Mouse (Mus musculus) limb, embryonic 12.5 days (tissue): ENCODE results near the gene Tinagl1. TPM values are rescaled to one million over a fixed set of nuclear protein-coding genes. Genes with fewer than 3 reads are reported as not detected.

ENCODE experiments used
- ATAC-seq: fragments of 200-750 bp; cut with Nextera tagmentation; 2 replicates; pipeline ENCODE4 v1.8.0; 2017; ENCODE audit warnings: low read depth, moderate TSS enrichment; ENCODE audit not compliant: insufficient number of reproducible peaks, insufficient read depth, low FRiP score, low TSS enrichment
- H3K27ac ChIP-seq: fragments of 300-500 bp; sonication (generic); 2 replicates; pipeline ENCODE4 v1.5.1; 2016; ENCODE audit warnings: mild to moderate bottlenecking, moderate library complexity
- H3K27me3 ChIP-seq: fragments of 300-500 bp; sonication (generic); 2 replicates; pipeline ENCODE4 v1.6.1; 2016; ENCODE audit warnings: mild to moderate bottlenecking, moderate library complexity
- H3K36me3 ChIP-seq: fragments of 300-500 bp; sonication (generic); 2 replicates; pipeline ENCODE4 v1.6.1; 2016; ENCODE audit warnings: mild to moderate bottlenecking, moderate library complexity
- H3K4me1 ChIP-seq: fragments of 300-500 bp; sonication (generic); replicated peaks from 2 replicates; pipeline ENCODE4 v1.6.1; 2016
- H3K4me2 ChIP-seq: fragments of 300-500 bp; sonication (generic); 2 replicates; pipeline ENCODE4 v1.6.1; 2016; ENCODE audit warnings: mild to moderate bottlenecking, moderate library complexity
- H3K4me3 ChIP-seq: fragments of 300-500 bp; sonication (generic); replicated peaks from 2 replicates; pipeline ENCODE4 v1.5.1; 2016; ENCODE audit warnings: mild to moderate bottlenecking
- H3K9ac ChIP-seq: fragments of 300-500 bp; sonication (generic); replicated peaks from 2 replicates; pipeline ENCODE4 v1.6.1; 2016; ENCODE audit warnings: mild to moderate bottlenecking, moderate library complexity
- H3K9me3 ChIP-seq: fragments of 300-500 bp; sonication (generic); 2 replicates; pipeline ENCODE4 v1.6.1; 2016; ENCODE audit warnings: mild to moderate bottlenecking, moderate library complexity
- WGBS: fragments of 180-500 bp; shearing (Covaris S2); methylation state at CpG from one replicate; pipeline ENCODE4 v1.1.7; 2016; 5-methylcytosine and 5-hydroxymethylcytosine counted together
- polyA plus RNA-seq: library from polyadenylated mRNA; unstranded; fragments of >200 nt; fragmentation: Nextera tagmentation; extraction: Ambion mirVana; gene quantifications from 2 replicates; pipeline ENCODE4 v1.2.1, GENCODE M21; 2016

Gene Tinagl1
- polyA plus RNA-seq, 1 experiment from 2014 or later, result 7.8 TPM

GRCm38 (mm10) chr4:130177536-130177935 lies 2.6 kb upstream of the Tinagl1 start:
- Histone ChIP-seq H3K4me3 (no peak overlapping the region), H3K27me3 (peaks cover 33% of the 10 kb centered on the region), H3K9ac (no peak overlapping the region), H3K4me1 (peaks cover 35% of the 10 kb centered on the region), H3K36me3 (no peaks in the 10 kb centered on the region), H3K27ac (no peak overlapping the region), H3K9me3 (no peaks in the 10 kb centered on the region), H3K4me2 (no peak overlapping the region)
- no peak for ATAC-seq
- WGBS, result 60% methylated on average over 7 of the region's 7 CpGs

GRCm38 (mm10) chr4:130177087-130177486 lies 2.2 kb upstream of the Tinagl1 start:
- WGBS, result 71% methylated on average over 4 of the region's 4 CpGs

GRCm38 (mm10) chr4:130176156-130176720 lies 1.3 kb upstream of the Tinagl1 start:
- no peak overlapping the region for H3K9ac ChIP-seq
- no peak for ATAC-seq
- H3K27ac ChIP-seq, result no peak overlapping the region
- H3K27me3 ChIP-seq, result peaks cover 33% of the 10 kb centered on the region
- no peak overlapping the region for H3K4me3 ChIP-seq
- H3K9me3 ChIP-seq, result no peaks in the 10 kb centered on the region
- 76% methylated on average over 5 of the region's 5 CpGs for WGBS
- H3K4me2 ChIP-seq, result no peak overlapping the region
- no peaks in the 10 kb centered on the region for H3K36me3 ChIP-seq
- H3K4me1 ChIP-seq, result peaks cover 48% of the 10 kb centered on the region

More at GRCm38 (mm10) chr4:130177087-130177486, 2.2 kb upstream of the Tinagl1 start:
- no peaks in the 10 kb centered on the region for H3K9me3 ChIP-seq
- peaks cover 33% of the 10 kb centered on the region for H3K27me3 ChIP-seq
- no peaks in the 10 kb centered on the region for H3K36me3 ChIP-seq
- no peak for ATAC-seq
- H3K27ac ChIP-seq, result no peak overlapping the region
- H3K4me2 ChIP-seq, result no peak overlapping the region
- peaks cover 40% of the 10 kb centered on the region for H3K4me1 ChIP-seq
- H3K9ac ChIP-seq, result no peak overlapping the region
- no peak overlapping the region for H3K4me3 ChIP-seq

- WGBS, result 3% methylated on average over 25 of the region's 25 CpGs
- no peak overlapping the region for H3K27ac ChIP-seq
- H3K36me3 ChIP-seq, result no peaks in the 10 kb centered on the region
- H3K9me3 ChIP-seq, result no peaks in the 10 kb centered on the region
- peaks cover 49% of the 10 kb centered on the region for H3K4me1 ChIP-seq
- ATAC-seq, result peak; percentile 61; the same call in 1 of the 2 replicates
- H3K4me3 ChIP-seq, result peak overlapping the region; percentile 30
- peak overlapping the region; percentile 45; the same call in 1 of the 2 replicates for H3K9ac ChIP-seq
- H3K27me3 ChIP-seq, result peaks cover 33% of the 10 kb centered on the region
- peak overlapping the region; percentile 57 for H3K4me2 ChIP-seq
Measured at GRCm38 (mm10) chr4:130174335-130175031, 439 bp downstream of the Tinagl1 start.

- H3K4me1 ChIP-seq, result peaks cover 49% of the 10 kb centered on the region
Measured at GRCm38 (mm10) chr4:130173911-130174311, 1.0 kb downstream of the Tinagl1 start.

GRCm38 (mm10) chr4:130173060-130173822 lies 1.7 kb downstream of the Tinagl1 start:
- Histone ChIP-seq H3K4me3 (no peak overlapping the region), H3K36me3 (no peaks in the 10 kb centered on the region), H3K4me1 (peaks cover 54% of the 10 kb centered on the region), H3K27ac (no peak overlapping the region), H3K27me3 (peaks cover 33% of the 10 kb centered on the region), H3K4me2 (no peak overlapping the region; the same call in 1 of the 2 replicates), H3K9me3 (no peaks in the 10 kb centered on the region), H3K9ac (no peak overlapping the region)
- ATAC-seq, result no peak
- WGBS, result 72% methylated on average over 11 of the region's 11 CpGs

More at GRCm38 (mm10) chr4:130173911-130174311, 1.0 kb downstream of the Tinagl1 start:
- Histone ChIP-seq H3K9me3 (no peaks in the 10 kb centered on the region), H3K27me3 (peaks cover 33% of the 10 kb centered on the region), H3K27ac (no peak overlapping the region), H3K36me3 (no peaks in the 10 kb centered on the region), H3K4me2 (peak overlapping the region; percentile 57), H3K9ac (no peak overlapping the region), H3K4me3 (peak overlapping the region; percentile 30; the same call in 1 of the 2 replicates)
- ATAC-seq, result no peak
- WGBS, result 43% methylated on average over 19 of the region's 19 CpGs

- Histone ChIP-seq H3K4me2 (peak overlapping the region; percentile 28), H3K4me1 (peaks cover 64% of the 10 kb centered on the region), H3K4me3 (no peak overlapping the region), H3K27ac (peak overlapping the region; percentile 26), H3K9ac (no peak overlapping the region; the same call in 1 of the 2 replicates), H3K9me3 (no peaks in the 10 kb centered on the region), H3K36me3 (no peaks in the 10 kb centered on the region), H3K27me3 (peaks cover 33% of the 10 kb centered on the region)
- ATAC-seq, result peak; percentile 69
- WGBS, result 50% methylated on average over 8 of the region's 11 CpGs
Measured at GRCm38 (mm10) chr4:130171951-130172765, 2.8 kb downstream of the Tinagl1 start.

GRCm38 (mm10) chr4:130170362-130170761 lies 4.6 kb downstream of the Tinagl1 start:
- no peak for ATAC-seq

GRCm38 (mm10) chr4:130169411-130169971 lies 5.4 kb downstream of the Tinagl1 start:
- no peaks in the 10 kb centered on the region for H3K9me3 ChIP-seq
- no peak overlapping the region for H3K4me2 ChIP-seq
- no peaks in the 10 kb centered on the region for H3K36me3 ChIP-seq
- no peak overlapping the region for H3K9ac ChIP-seq
- H3K4me1 ChIP-seq, result peaks cover 53% of the 10 kb centered on the region
- peaks cover 21% of the 10 kb centered on the region for H3K27me3 ChIP-seq
- no peak for ATAC-seq
- 80% methylated on average over 16 of the region's 16 CpGs for WGBS
- H3K4me3 ChIP-seq, result no peak overlapping the region
- no peak overlapping the region for H3K27ac ChIP-seq

More at GRCm38 (mm10) chr4:130170362-130170761, 4.6 kb downstream of the Tinagl1 start:
- Histone ChIP-seq H3K9me3 (no peaks in the 10 kb centered on the region), H3K36me3 (no peaks in the 10 kb centered on the region), H3K4me1 (peaks cover 62% of the 10 kb centered on the region), H3K9ac (no peak overlapping the region), H3K27ac (no peak overlapping the region), H3K27me3 (peaks cover 29% of the 10 kb centered on the region), H3K4me2 (no peak overlapping the region), H3K4me3 (no peak overlapping the region)
- 91% methylated on average over 4 of the region's 4 CpGs for WGBS
